Mouse (Mus musculus): ENCODE results near the gene Xab2. TPM values are rescaled to one million over a fixed set of nuclear protein-coding genes. Genes with fewer than 3 reads are reported as not detected.

Gene Xab2
- polyA plus RNA-seq, 2 experiments, result 46.7 to 69.5 TPM

DNA sequence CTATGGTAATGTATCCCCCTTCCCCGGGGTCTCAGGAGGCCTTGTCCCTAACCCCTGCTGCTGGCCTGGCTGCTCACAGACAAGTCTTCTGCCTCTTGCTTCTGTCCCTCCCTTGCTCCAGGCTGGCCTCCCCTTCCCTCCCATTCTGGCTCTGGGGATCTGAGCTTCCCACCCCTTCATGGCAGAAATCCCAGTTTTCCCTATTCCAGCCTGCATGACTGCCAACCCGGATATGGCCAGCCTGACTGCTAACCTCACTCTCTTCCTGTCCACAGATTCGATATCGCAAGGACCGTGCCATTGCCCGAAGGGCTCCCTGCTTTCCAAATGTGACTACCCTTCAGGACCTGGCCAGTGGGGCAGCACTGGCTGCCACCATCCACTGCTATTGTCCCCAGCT lies 20.7 kb downstream of the Xab2 start:
- H3K4me2 ChIP-seq (replicated peaks; ENCODE audit: low read depth, low read length, severe bottlenecking), result no peak overlapping the region
- H3K4me3 ChIP-seq (replicated peaks; ENCODE audit: low read length), result no peak overlapping the region
- DNase-seq (ENCODE audit: low spot score), result no peak
- H3K4me1 ChIP-seq (ENCODE audit: control insufficient read depth, insufficient read depth, low read length), result no peaks in the 10 kb centered on the region
- H3K27ac ChIP-seq (replicated peaks; ENCODE audit: low read depth, low read length), result no peak overlapping the region
- no peaks in the 10 kb centered on the region for H3K27me3 ChIP-seq (ENCODE audit: control insufficient read depth, insufficient read depth, low read length)
- H3K36me3 ChIP-seq (ENCODE audit: control insufficient read depth, insufficient read depth, low read length), result peaks cover 29% of the 10 kb centered on the region
- TF ChIP-seq POLR2A (IDR thresholded peaks at IDR 0.05; ENCODE audit: borderline replicate concordance, extremely low read depth, insufficient read depth, insufficient read length), result no peak
- no peak overlapping the region for H3K9ac ChIP-seq (ENCODE audit: low read depth, low read length, severe bottlenecking)
- ATAC-seq (ENCODE audit: low FRiP score, low read depth), result no peak
- no peaks in the 10 kb centered on the region for H3K9me3 ChIP-seq (ENCODE audit: control insufficient read depth, low read length)
- WGBS, result 90% methylated on average over 6 of the region's 6 CpGs

DNA sequence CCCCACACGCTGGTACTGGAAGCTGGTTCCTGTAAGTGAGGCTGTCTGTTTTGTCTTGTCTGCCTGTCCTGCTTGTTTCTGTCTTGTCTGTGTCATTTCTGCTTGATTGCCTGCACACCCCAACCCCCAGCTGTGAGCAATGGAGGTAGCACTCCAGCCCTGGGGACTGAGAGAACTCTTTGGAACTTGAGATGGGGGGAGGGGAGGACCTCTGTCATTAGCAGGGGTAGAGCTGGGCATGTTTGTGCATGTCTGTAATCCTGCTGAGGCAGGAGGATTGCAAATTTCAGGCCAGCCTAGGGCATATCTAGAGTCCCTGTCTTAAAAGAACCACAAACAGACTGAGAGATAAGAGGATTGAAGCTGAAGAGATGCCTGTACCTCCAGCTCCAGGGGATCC lies 21.9 kb downstream of the Xab2 start:
- 63% methylated on average over 1 of the region's 1 CpGs for WGBS
- DNase-seq (ENCODE audit: low spot score) (no peak), ATAC-seq (ENCODE audit: low FRiP score, low read depth) (no peak)
- Histone ChIP-seq H3K9me3 (ENCODE audit: control insufficient read depth, low read length) (no peaks in the 10 kb centered on the region), H3K27me3 (ENCODE audit: control insufficient read depth, insufficient read depth, low read length) (no peaks in the 10 kb centered on the region), H3K36me3 (ENCODE audit: control insufficient read depth, insufficient read depth, low read length) (peaks cover 21% of the 10 kb centered on the region), H3K27ac (replicated peaks; ENCODE audit: low read depth, low read length) (no peak overlapping the region), H3K4me3 (replicated peaks; ENCODE audit: low read length) (no peak overlapping the region), H3K4me2 (replicated peaks; ENCODE audit: low read depth, low read length, severe bottlenecking) (no peak overlapping the region), H3K4me1 (ENCODE audit: control insufficient read depth, insufficient read depth, low read length) (no peaks in the 10 kb centered on the region), H3K9ac (ENCODE audit: low read depth, low read length, severe bottlenecking) (no peak overlapping the region)
- TF ChIP-seq POLR2A (IDR thresholded peaks at IDR 0.05; ENCODE audit: borderline replicate concordance, extremely low read depth, insufficient read depth, insufficient read length), result no peak

DNA sequence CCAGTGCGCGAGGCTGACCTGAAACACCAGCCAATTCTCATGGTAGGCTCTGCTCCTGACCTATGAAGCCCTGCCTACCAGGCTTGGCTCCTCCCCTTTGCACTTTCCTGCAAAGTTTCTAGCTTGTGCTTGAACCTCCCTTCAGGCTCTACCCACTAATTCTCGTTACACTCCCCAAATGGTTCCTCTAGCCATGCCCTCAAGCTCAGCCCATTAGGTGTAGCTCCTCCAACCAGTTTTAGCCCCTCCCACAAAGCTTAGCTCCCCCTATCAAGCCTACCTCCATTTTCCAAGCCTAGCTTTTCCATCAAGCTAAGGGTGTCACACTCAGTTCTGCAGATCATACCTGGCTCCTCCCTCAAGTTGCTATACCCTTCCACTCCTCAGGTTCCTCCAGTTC lies 23.1 kb downstream of the Xab2 start:
- no peak overlapping the region for H3K4me3 ChIP-seq (replicated peaks; ENCODE audit: low read length)
- peaks cover 12% of the 10 kb centered on the region for H3K36me3 ChIP-seq (ENCODE audit: control insufficient read depth, insufficient read depth, low read length)
- WGBS, result 63% methylated on average over 3 of the region's 3 CpGs
- H3K27ac ChIP-seq (replicated peaks; ENCODE audit: low read depth, low read length), result no peak overlapping the region
- DNase-seq (ENCODE audit: low spot score) (no peak), ATAC-seq (ENCODE audit: low FRiP score, low read depth) (no peak)
- no peaks in the 10 kb centered on the region for H3K4me1 ChIP-seq (ENCODE audit: control insufficient read depth, insufficient read depth, low read length)
- no peaks in the 10 kb centered on the region for H3K9me3 ChIP-seq (ENCODE audit: control insufficient read depth, low read length)
- no peak for TF ChIP-seq POLR2A (IDR thresholded peaks at IDR 0.05; ENCODE audit: borderline replicate concordance, extremely low read depth, insufficient read depth, insufficient read length)
- no peaks in the 10 kb centered on the region for H3K27me3 ChIP-seq (ENCODE audit: control insufficient read depth, insufficient read depth, low read length)
- H3K9ac ChIP-seq (ENCODE audit: low read depth, low read length, severe bottlenecking), result no peak overlapping the region
- no peak overlapping the region for H3K4me2 ChIP-seq (replicated peaks; ENCODE audit: low read depth, low read length, severe bottlenecking)

DNA sequence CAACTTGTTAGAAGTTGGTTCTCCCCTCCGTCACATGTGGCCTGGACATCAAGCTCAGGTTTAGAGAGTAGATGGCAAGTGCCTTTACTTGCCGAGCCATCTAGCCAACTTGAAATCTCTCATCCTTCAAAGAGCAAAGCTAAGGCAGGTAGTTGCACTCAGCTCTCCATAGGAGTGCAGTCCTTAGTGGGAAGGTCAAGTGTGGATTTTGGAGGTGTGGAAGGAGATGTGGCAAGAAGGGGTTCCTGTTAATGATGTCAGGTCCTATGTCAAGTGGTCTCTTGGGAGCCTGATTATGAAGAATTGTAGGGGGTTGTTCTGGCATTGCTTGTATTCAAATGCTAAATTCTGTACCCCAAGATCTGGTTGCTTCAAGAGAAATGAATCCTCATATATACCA lies 26.6 kb downstream of the Xab2 start:
- Histone ChIP-seq H3K4me3 (replicated peaks; ENCODE audit: low read length) (no peak overlapping the region), H3K27ac (replicated peaks; ENCODE audit: low read depth, low read length) (no peak overlapping the region), H3K36me3 (ENCODE audit: control insufficient read depth, insufficient read depth, low read length) (peaks cover 6% of the 10 kb centered on the region; the same call in 1 of the 2 replicates), H3K27me3 (ENCODE audit: control insufficient read depth, insufficient read depth, low read length) (no peaks in the 10 kb centered on the region), H3K4me2 (replicated peaks; ENCODE audit: low read depth, low read length, severe bottlenecking) (no peak overlapping the region), H3K9ac (ENCODE audit: low read depth, low read length, severe bottlenecking) (no peak overlapping the region), H3K4me1 (ENCODE audit: control insufficient read depth, insufficient read depth, low read length) (no peaks in the 10 kb centered on the region), H3K9me3 (ENCODE audit: control insufficient read depth, low read length) (no peaks in the 10 kb centered on the region)
- TF ChIP-seq POLR2A (IDR thresholded peaks at IDR 0.05; ENCODE audit: borderline replicate concordance, extremely low read depth, insufficient read depth, insufficient read length), result no peak
- WGBS, result 94% methylated on average over 2 of the region's 2 CpGs
- DNase-seq (ENCODE audit: low spot score), result no peak
- no peak for ATAC-seq (ENCODE audit: low FRiP score, low read depth)

DNA sequence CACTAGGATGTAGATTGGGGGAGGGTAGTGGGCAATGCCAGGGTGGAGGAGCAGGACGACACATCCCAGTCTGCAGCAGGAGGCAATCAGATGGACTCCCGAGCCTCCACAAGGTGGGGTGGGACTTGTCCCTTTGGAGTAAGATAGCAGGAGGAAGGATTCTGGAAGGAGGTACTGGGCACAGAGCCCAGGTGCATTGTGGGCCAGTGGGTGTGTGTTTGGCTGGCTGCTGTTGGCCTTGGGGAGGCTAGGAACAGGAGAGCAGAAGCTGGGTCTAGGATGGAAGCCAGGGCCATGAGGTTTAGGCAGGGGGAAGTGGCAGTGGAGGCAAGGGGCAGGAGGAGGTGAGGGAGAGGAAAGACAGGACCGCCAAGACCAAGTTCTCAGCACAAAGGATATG lies 27.6 kb downstream of the Xab2 start:
- H3K9ac ChIP-seq (ENCODE audit: low read depth, low read length, severe bottlenecking), result no peak overlapping the region

DNA sequence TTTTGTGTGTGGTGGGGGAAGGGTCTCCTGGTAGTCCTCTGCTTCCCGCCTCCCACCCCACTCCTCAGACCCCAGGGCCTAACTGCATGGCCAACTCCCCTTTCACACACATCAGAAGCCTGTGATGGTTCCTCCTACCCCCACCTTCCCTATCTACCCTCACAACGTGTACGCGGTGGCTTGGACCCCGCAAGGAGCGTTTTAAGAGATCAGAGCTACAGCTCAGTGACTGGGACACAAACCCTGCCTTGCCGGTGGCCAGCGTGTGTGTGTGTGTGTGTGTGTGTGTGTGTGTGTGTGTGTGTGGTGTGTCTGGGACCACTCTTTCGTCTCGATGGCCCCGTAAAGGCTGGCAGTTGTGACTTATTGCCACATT lies 32.9 kb downstream of the Xab2 start:
- ATAC-seq (ENCODE audit: low FRiP score, low read depth) (peak; percentile 16; the same call in 1 of the 2 replicates), DNase-seq (ENCODE audit: low spot score) (no peak)
- 1% methylated on average over 11 of the region's 11 CpGs for WGBS
- Histone ChIP-seq H3K4me3 (replicated peaks; ENCODE audit: low read length) (peak overlapping the region; percentile 72), H3K4me2 (replicated peaks; ENCODE audit: low read depth, low read length, severe bottlenecking) (peak overlapping the region; percentile 94), H3K4me1 (ENCODE audit: control insufficient read depth, insufficient read depth, low read length) (peaks cover 4% of the 10 kb centered on the region; the same call in 1 of the 2 replicates), H3K27ac (replicated peaks; ENCODE audit: low read depth, low read length) (no peak overlapping the region), H3K27me3 (ENCODE audit: control insufficient read depth, insufficient read depth, low read length) (0 out of 2 replicates have a peak, but pooled peaks cover 4% of the 10 kb centered on the region), H3K9ac (ENCODE audit: low read depth, low read length, severe bottlenecking) (peak overlapping the region; percentile 70), H3K36me3 (ENCODE audit: control insufficient read depth, insufficient read depth, low read length) (no peaks in the 10 kb centered on the region), H3K9me3 (ENCODE audit: control insufficient read depth, low read length) (no peaks in the 10 kb centered on the region)
- TF ChIP-seq POLR2A (IDR thresholded peaks at IDR 0.05; ENCODE audit: borderline replicate concordance, extremely low read depth, insufficient read depth, insufficient read length), result no peak

More for the DNA sequence above, 27.6 kb downstream of the Xab2 start:
- no peaks in the 10 kb centered on the region for H3K9me3 ChIP-seq (ENCODE audit: control insufficient read depth, low read length)
- no peak overlapping the region for H3K4me3 ChIP-seq (replicated peaks; ENCODE audit: low read length)
- peaks cover 5% of the 10 kb centered on the region; the same call in 1 of the 2 replicates for H3K36me3 ChIP-seq (ENCODE audit: control insufficient read depth, insufficient read depth, low read length)
- H3K4me1 ChIP-seq (ENCODE audit: control insufficient read depth, insufficient read depth, low read length), result no peaks in the 10 kb centered on the region
- no peak overlapping the region for H3K27ac ChIP-seq (replicated peaks; ENCODE audit: low read depth, low read length)
- DNase-seq (ENCODE audit: low spot score), result no peak
- WGBS, result 67% methylated on average over 3 of the region's 3 CpGs
- H3K4me2 ChIP-seq (replicated peaks; ENCODE audit: low read depth, low read length, severe bottlenecking), result no peak overlapping the region
- no peak for TF ChIP-seq POLR2A (IDR thresholded peaks at IDR 0.05; ENCODE audit: borderline replicate concordance, extremely low read depth, insufficient read depth, insufficient read length)
- no peaks in the 10 kb centered on the region for H3K27me3 ChIP-seq (ENCODE audit: control insufficient read depth, insufficient read depth, low read length)
- no peak for ATAC-seq (ENCODE audit: low FRiP score, low read depth)
